Mouse (Mus musculus) thymus, adult 2 months (tissue): Measurements from ENCODE around the gene Hist2h2ab.

ENCODE experiments used
- CTCF ChIP-seq: fragments of 200-500 bp; IDR thresholded peaks from 2 replicates; pipeline ENCODE4 v1.5.1; 2012; ENCODE audit warnings: mild to moderate bottlenecking, control low read depth, low read length, moderate library complexity, borderline replicate concordance; ENCODE audit not compliant: control insufficient read depth, poor library complexity, insufficient read depth; ENCODE audit errors: extremely low read depth
- POLR2A ChIP-seq: fragments of 200-500 bp; IDR thresholded peaks from 2 replicates; pipeline ENCODE4 v1.6.1; 2012; ENCODE audit warnings: mild to moderate bottlenecking, low read length, control low read depth, moderate library complexity; ENCODE audit not compliant: control insufficient read depth, poor library complexity, insufficient read depth; ENCODE audit errors: extremely low read depth

GRCm38 (mm10) chr3:96247356-96248140 lies 27.9 kb downstream of the Hist2h2ab start:
- TF ChIP-seq CTCF (no peak), POLR2A (no peak)
